Mouse (Mus musculus) c-Kit-positive CD71-negative TER-119-negative erythroid progenitor cells, embryonic 14.5 days (primary cell): Measurements from ENCODE around the gene Apbb2.

ENCODE experiments used
- DNase-seq: peaks from one replicate; pipeline ENCODE4 v3.0.0-alpha.2; 2013; ENCODE audit warnings: low read depth

Apbb2 gene

GRCm38 (mm10) chr5:66415033-66415697 is 203.4 kb downstream of the Apbb2 start:
- DNase-seq = no peak

DNA sequence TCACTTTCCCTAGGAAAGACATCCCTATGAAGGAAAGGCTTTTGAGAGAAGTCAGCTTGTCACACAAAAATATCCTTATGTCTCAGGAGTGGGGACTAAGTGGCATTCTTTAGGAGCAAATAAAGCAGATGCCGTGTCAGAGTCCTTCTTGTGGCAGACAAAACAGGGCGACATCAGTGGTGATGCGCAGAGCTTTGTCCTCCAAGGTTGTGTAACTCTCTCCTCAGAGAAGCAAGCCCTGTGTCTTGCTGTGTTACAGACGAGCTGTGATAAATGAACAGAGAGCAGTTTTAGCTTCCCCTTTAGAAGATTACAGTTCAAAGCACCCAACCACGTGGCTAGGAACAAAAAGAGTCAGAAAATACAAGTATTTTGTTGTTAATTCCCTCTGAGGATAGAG is 205.2 kb downstream of the Apbb2 start:
- no peak for DNase-seq

- DNase-seq = no peak
Measured at GRCm38 (mm10) chr5:66412821-66413220, 205.8 kb downstream of the Apbb2 start.

GRCm38 (mm10) chr5:66408546-66408945 is 210.0 kb downstream of the Apbb2 start:
- no peak for DNase-seq

DNA sequence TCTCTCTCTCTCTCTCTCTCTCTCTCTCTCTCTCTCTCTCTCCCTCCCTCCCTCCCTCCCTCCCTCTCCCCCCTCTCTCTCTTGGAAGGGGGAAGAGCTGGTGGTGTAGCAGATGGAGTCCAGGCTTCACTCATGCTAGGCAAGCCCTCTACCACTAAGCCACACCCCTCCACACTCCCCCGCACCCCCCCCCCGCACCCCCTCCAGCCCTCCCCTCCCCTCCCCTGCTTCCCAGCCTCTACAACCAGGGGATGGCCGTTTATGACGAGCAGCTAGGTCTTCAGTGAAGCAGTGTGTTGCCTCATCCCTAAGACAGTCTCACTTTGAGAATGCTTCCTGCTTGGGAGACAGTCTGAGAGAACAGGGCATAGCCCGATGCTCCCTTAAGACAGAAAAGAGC is 210.6 kb downstream of the Apbb2 start:
- no peak for DNase-seq

DNA sequence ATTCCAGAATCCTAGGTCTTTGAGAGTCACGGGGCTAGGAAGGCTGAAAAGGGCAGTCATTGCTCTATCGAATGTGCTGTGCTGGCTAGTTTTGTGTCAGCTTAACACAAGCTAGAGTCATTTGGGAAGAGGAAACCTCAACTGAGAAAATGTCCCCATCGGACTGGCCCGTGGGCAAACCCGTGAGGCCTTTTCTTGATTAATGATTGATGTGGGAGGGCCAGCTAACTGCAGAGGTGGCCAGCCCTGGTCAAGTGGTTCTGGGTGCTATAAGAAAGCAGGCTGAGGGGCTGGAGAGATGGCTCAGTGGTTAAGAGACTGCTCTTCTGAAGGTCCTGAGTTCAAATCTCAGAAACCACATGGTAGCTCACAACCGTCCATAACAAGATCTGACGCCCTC is 212.2 kb downstream of the Apbb2 start:
- no peak for DNase-seq

DNA sequence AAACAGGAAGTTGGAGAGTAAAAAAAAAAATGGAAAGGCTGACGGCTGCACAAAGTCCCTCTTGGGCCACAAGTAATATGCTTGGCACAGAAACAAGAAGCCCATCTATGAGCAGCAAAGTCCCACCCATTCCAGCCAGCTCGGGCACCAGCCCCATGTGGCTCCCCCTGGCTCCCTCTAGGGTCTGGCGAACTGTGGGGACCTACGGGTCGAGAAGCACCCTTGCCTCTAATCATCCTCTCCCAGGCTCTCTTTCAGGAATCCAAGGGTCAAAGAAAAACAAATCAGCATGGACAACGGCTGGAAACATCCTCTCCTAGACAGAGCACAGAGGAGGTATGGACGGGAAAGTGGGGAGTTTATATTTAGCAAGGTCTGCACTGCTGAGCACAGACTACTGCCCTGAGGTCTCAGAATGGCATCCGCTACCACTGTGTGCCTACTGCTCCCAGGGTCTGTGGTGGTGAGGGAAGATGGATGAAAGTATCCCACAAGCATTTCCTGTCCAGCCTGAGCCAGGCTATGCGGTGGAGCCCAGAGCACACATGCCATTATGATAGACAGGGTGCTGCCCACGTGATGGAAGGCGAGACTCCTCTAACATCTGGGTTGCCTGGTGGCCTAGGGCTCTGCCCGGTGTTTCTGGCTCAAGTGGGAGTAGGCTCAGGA is 212.7 kb downstream of the Apbb2 start:
- DNase-seq = no peak

DNA sequence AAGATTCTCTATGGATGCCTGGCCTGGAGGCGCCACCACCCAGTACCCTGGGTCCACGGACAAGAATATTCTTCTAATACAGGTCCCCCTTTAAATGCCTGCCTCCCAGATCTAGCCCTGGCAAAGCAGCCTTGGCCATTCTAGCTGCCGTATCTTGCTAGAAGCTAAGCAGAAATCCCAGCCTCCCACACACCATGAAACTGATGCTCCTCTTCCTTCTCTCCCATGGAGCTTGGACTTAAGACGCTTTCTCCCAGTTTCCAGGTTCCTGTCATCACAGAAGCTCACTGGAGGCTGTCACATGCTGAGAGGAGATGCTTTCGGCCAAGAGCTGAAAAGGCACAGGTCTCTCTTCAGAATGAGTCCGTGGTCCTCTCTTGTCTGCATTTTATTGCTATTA is 213.3 kb downstream of the Apbb2 start:
- no peak for DNase-seq

DNA sequence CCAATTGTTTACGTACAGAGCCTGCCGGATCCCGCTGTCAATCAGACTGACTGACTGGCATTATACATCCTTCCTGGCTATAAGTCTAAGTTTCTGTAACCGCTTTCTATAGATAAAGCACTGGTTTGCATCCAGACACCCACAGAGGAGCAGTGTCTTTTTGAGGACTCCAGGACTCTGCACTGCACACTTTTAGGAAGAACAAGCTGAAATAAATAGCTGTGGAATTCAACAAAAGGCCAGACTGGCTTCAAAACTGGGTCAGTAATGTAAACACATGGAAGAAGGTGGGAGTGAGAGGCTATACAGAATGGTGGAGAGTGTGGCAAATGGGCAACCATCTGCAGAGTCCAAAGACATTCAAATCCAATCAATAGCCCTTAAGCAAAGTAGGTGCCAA is 218.0 kb downstream of the Apbb2 start:
- DNase-seq = no peak

DNA sequence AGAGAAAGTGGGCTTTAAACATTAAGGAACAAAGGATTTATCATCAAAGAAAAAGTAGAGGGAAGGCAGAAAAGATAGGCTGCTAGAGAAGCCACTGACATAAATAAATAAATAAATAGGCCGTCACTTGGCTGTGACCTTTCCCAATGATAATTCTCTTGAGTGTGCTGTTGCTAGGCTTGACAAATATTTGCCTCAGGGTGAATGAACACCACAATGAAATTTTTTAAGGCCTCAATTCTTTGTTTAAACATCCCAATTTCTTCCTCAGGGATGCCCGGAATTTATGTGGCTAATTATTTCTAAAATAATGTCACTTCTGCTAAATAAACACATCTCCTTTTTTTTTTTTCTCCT is 219.3 kb downstream of the Apbb2 start:
- no peak for DNase-seq

DNA sequence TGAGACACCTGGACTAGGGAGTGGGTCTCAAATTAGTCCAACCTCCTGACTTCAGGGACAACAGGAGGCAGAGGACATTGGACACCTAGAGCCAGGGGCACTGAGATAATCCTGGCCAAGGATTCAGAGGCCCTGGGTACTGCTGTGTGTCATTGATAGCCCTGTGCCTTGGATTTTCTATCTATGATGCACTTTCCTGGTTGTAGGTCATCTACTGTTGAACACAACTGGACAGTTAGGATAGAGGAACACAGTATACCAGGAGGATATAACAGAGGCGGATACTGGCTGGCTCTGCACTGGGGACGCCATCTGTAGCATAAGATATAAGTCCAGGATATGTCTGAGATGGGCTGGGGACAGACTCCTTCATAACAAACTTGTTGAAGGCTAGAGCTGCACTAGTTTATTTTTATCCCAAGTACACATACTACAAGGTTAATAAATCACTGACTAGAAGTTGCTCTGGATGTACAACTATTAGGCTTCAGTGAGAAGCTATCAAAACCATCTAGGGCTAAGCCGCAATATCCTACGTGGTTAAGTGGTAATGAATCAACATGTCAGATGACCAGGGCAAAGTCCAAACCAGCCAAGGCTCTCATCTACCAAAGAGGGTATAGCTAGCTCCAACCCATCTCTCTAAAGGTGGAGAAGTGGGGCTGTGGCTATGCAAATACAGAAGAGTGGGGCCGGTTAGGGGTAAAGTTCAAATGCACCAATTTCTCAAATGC is 219.9 kb downstream of the Apbb2 start:
- no peak for DNase-seq

DNA sequence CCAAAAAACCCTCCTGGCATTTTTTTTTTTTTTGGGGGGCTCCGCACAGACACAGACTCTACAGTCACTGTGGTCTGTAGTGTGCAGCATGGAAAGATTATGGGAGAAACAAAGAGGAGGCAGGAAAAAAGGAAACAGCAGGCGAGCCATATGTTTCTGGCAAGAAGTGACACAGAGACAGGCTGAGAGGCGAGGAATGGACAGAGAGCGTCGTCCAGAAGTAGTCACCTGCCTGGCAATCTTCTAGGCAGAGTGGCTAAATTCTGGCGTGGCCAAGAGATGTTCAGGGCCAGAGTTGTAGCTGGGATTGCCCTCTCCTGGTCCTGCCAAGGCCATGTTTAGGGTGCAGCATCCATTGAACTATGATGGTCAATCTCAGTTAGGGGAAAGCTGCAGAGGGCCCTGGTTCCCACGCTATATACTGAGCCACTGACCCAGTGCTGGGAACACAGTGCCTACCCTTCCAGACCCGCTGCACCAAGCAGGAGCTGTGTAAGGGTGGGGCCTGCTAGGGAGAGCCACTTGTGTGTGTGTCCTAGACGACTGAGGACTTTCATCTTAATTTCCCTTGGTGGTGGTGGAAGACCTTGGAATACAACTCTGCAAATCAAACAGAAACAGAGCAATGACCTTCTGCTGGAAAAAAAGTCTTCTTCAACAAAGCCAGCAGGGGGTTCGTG is 224.7 kb downstream of the Apbb2 start:
- DNase-seq = no peak

- no peak for DNase-seq
Measured at GRCm38 (mm10) chr5:66392861-66393529, 225.6 kb downstream of the Apbb2 start.

DNA sequence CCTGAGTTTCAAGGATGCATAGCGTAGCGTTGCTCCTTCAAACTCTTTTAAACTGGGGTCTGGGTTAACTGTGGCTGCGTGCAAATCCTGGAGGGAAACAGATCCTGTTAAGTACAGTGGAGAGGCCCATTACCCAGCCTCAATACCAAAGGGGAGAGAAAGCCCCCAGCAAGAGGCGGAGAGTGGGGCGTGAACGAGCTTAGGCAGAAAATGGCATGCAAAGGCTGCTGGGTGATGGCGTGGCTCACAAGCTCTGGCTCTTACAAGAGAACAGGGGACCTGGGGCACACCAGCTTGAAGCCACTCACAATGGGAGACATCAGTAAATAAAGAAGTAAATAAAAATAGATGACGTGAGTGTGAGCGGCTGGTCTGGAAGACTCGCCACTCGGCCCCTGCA is 226.8 kb downstream of the Apbb2 start:
- DNase-seq = no peak

DNA sequence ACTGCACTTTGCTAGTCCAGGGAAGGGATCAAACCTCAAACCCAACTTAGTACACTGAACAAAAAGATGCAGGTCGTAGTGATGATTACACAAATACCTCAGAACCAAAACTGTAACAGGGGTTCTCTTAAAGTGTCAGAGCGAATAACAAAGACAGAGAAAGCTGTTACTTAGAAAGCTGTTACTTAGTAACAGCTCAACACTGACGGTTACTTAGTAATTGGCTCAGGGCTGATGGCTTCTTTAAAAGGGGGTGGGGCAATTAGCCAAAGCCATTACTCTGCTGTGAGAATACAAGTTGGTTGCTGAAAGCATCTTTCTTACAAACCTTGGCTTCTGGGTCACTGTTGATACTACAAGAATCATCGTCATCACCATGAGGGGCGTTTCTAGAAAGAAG is 227.3 kb downstream of the Apbb2 start:
- DNase-seq = no peak

GRCm38 (mm10) chr5:66390567-66390966 is 228.0 kb downstream of the Apbb2 start:
- no peak for DNase-seq

- no peak for DNase-seq
Measured at GRCm38 (mm10) chr5:66387481-66387880, 231.1 kb downstream of the Apbb2 start.

GRCm38 (mm10) chr5:66385636-66386035 is 232.9 kb downstream of the Apbb2 start:
- DNase-seq = peak; percentile 14

DNA sequence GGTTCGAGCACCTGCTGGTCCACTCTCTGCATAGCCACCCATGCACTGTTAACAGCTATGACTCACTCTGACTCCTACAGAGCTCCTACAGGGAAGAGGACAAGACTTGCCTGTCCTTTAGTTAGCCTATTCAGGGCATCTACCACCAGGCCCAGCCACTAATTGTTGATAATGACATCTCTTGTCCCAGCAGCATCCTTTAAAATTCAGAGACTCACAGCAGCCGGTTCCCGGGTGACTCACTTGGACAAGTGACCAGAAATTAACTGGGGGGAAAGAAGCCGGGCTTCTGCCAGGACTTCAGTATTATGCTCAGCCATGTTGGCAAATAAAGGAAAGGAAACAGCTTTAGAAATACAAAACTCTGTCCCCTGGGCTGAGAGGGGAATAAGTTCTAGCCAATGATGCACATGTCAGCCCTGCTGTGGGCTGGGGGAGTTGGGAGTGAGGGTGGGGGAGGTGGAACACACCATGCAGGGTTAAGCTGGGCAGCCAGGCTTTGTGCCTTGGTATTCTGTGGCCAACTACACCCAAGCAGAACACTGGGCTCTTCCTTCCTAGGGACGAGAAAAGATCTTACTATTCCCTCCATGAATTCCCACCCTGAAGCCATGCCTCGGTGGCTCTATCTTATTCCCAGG is 233.7 kb downstream of the Apbb2 start:
- DNase-seq = no peak

GRCm38 (mm10) chr5:66384114-66384513 is 234.5 kb downstream of the Apbb2 start:
- no peak for DNase-seq

DNA sequence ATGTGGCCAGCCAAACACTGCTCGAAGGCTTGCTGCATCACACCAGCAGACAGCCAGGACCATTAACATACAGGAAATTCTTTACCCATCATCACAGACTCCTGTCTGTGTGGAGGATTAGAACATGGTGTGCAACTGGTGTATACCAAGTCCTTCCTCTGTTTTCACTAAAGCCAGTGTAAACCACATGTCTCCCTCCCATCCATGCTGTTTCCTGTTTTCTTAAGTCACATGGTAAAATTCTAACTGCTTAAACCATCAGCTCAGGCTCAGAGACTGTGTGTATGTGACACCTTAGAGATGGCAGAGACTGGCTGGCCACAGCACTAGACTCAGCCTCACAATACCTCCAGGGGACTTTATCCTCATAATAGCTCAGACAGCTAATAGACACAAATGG is 236.5 kb downstream of the Apbb2 start:
- DNase-seq = no peak

DNA sequence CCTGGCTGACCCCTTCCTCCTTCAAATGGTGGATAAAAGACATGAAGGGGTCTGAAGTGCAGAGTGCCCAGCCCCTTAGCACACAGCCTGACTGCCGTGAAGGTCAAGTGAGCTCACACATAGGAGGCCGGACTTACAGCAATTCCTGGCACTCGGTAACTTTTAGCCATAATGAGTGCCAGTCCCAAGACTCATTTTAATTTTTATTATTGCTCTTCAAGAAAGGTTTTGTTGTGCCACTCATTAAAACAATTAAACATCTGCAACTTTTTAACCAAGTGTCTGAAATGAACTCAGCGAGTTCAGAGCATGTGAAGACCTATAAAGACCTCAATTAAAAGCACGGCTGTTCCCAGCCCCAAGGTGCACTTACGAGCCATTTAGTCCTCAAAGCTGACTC is 239.6 kb downstream of the Apbb2 start:
- no peak for DNase-seq
